Mouse (Mus musculus) retina, adult 2 months (tissue): Measurements from ENCODE around the gene Rnpep.

ENCODE experiments used
- DNase-seq: peaks from one replicate; pipeline ENCODE4 v3.0.0-alpha.2; 2012; ENCODE audit warnings: low read depth, low spot score

The Rnpep gene

GRCm38 (mm10) chr1:135283826-135284291, at the start of gene Rnpep:
Rnpep (minus strand) TSS chr1:135284084.
- peak; percentile 38 for DNase-seq

GRCm38 (mm10) chr1:135330578-135330977, 46.7 kb upstream of the Rnpep start:
- DNase-seq, result peak; percentile 57

- no peak for DNase-seq
Measured at GRCm38 (mm10) chr1:135328368-135328767, 44.5 kb upstream of the Rnpep start.

GRCm38 (mm10) chr1:135325934-135326333, 42.0 kb upstream of the Rnpep start:
- no peak for DNase-seq

GRCm38 (mm10) chr1:135324571-135324970, 40.7 kb upstream of the Rnpep start, which contains the start of gene Lmod1:
Lmod1 (plus strand) TSS chr1:135324807.
- no peak for DNase-seq

GRCm38 (mm10) chr1:135323367-135323901, 39.5 kb upstream of the Rnpep start:
- no peak for DNase-seq

GRCm38 (mm10) chr1:135313284-135314031, 29.6 kb upstream of the Rnpep start, which contains the start of gene Timm17a:
Timm17a (minus strand) TSS chr1:135313778.
- DNase-seq, result peak; percentile 77

GRCm38 (mm10) chr1:135312201-135312600, 28.3 kb upstream of the Rnpep start:
- no peak for DNase-seq

GRCm38 (mm10) chr1:135311356-135311755, 27.5 kb upstream of the Rnpep start:
- no peak for DNase-seq

GRCm38 (mm10) chr1:135290908-135291307, 7.0 kb upstream of the Rnpep start:
- no peak for DNase-seq

- no peak for DNase-seq
Measured at GRCm38 (mm10) chr1:135286311-135286710, 2.4 kb upstream of the Rnpep start.

- DNase-seq, result no peak
Measured at GRCm38 (mm10) chr1:135283287-135283825, 528 bp downstream of the Rnpep start.

- DNase-seq, result no peak
Measured at GRCm38 (mm10) chr1:135282536-135283286, 1.2 kb downstream of the Rnpep start.

- DNase-seq, result no peak
Measured at GRCm38 (mm10) chr1:135281841-135282240, 2.0 kb downstream of the Rnpep start.

GRCm38 (mm10) chr1:135280646-135281045, 3.2 kb downstream of the Rnpep start:
- no peak for DNase-seq

- DNase-seq, result no peak
Measured at GRCm38 (mm10) chr1:135271371-135271770, 12.5 kb downstream of the Rnpep start.

GRCm38 (mm10) chr1:135267663-135268446, 16.0 kb downstream of the Rnpep start:
- no peak for DNase-seq

GRCm38 (mm10) chr1:135265834-135266233, 18.1 kb downstream of the Rnpep start:
- DNase-seq, result no peak

- no peak for DNase-seq
Measured at GRCm38 (mm10) chr1:135263316-135263715, 20.6 kb downstream of the Rnpep start.

GRCm38 (mm10) chr1:135262329-135262728, 21.6 kb downstream of the Rnpep start:
- DNase-seq, result no peak

GRCm38 (mm10) chr1:135260931-135261330, 23.0 kb downstream of the Rnpep start:
- DNase-seq, result no peak
